Mouse (Mus musculus) stomach, postnatal 0 days (tissue): ENCODE measurements around the gene Psmd11. TPM values are rescaled to one million over a fixed set of nuclear protein-coding genes. Genes with fewer than 3 reads are reported as not detected.

ENCODE experiments used
- ATAC-seq: fragments of 200-750 bp; cut with Nextera tagmentation; 2 replicates; pipeline ENCODE4 v1.8.0; 2017; ENCODE audit not compliant: low FRiP score, low TSS enrichment
- DNase-seq: peaks from one replicate; pipeline ENCODE4 v3.0.0-alpha.2; 2016; ENCODE audit warnings: low spot score
- H3K27ac ChIP-seq: fragments of 300-500 bp; sonication (generic); replicated peaks from 2 replicates; pipeline ENCODE4 v1.5.1; 2014; ENCODE audit warnings: mild to moderate bottlenecking, control low read depth
- H3K27me3 ChIP-seq: fragments of 300-500 bp; sonication (generic); 2 replicates; pipeline ENCODE4 v1.6.1; 2014; ENCODE audit warnings: low read length; ENCODE audit not compliant: control insufficient read depth, insufficient read depth
- H3K36me3 ChIP-seq: fragments of 300-500 bp; sonication (generic); 2 replicates; pipeline ENCODE4 v1.6.1; 2014; ENCODE audit warnings: low read length, mixed read lengths; ENCODE audit not compliant: control insufficient read depth, insufficient read depth
- H3K4me1 ChIP-seq: fragments of 300-500 bp; sonication (generic); replicated peaks from 2 replicates; pipeline ENCODE4 v1.6.1; 2014; ENCODE audit warnings: antibody characterized with exemption; ENCODE audit not compliant: control insufficient read depth, insufficient read depth
- H3K4me2 ChIP-seq: fragments of 300-500 bp; sonication (generic); replicated peaks from 2 replicates; pipeline ENCODE4 v1.6.1; 2014; ENCODE audit warnings: low read depth, mild to moderate bottlenecking, control low read depth, moderate library complexity
- H3K4me3 ChIP-seq: fragments of 300-500 bp; sonication (generic); 2 replicates; pipeline ENCODE4 v1.5.1; 2014; ENCODE audit warnings: low read depth, low read length, control low read depth
- H3K9ac ChIP-seq: fragments of 300-500 bp; sonication (generic); 2 replicates; pipeline ENCODE4 v1.6.1; 2014; ENCODE audit warnings: mild to moderate bottlenecking, low read length, control low read depth, mixed read lengths
- H3K9me3 ChIP-seq: fragments of 300-500 bp; sonication (generic); 2 replicates; pipeline ENCODE4 v1.6.1; 2016; ENCODE audit warnings: low read length; ENCODE audit not compliant: control insufficient read depth
- CTCF ChIP-seq: IDR thresholded peaks from 2 replicates; pipeline ENCODE4 v1.5.1; 2016; ENCODE audit warnings: antibody characterized with exemption, low read depth, mild to moderate bottlenecking, moderate library complexity
- EP300 ChIP-seq: optimal IDR thresholded peaks from 2 replicates; pipeline ENCODE3; 2016; ENCODE audit warnings: antibody characterized with exemption
- WGBS: fragments of 180-500 bp; shearing (Covaris S2); extraction: QIAGEN DNeasy Blood & Tissue Kit; methylation state at CpG from one replicate; pipeline ENCODE4 v1.1.7; 2014; 5-methylcytosine and 5-hydroxymethylcytosine counted together
- polyA plus RNA-seq: library from polyadenylated mRNA; unstranded; fragments of >200 nt; fragmentation: Nextera tagmentation; extraction: Ambion mirVana; gene quantifications from 2 replicates; pipeline ENCODE4 v1.2.1, GENCODE M21; 2015

Psmd11 gene
- polyA plus RNA-seq, 1 experiment from 2014 or later = 189 TPM

- H3K4me1 ChIP-seq = peaks cover 2% of the 10 kb centered on the region; the same call in 1 of the 2 replicates
- no peak overlapping the region for H3K27ac ChIP-seq
- peak overlapping the region; percentile 55 for H3K9ac ChIP-seq
- peaks cover 5% of the 10 kb centered on the region; the same call in 1 of the 2 replicates for H3K36me3 ChIP-seq
- ATAC-seq = no peak
- TF ChIP-seq EP300 (no peak), CTCF (no peak)
- no peaks in the 10 kb centered on the region for H3K27me3 ChIP-seq
- peak; percentile 20 for DNase-seq
- no peaks in the 10 kb centered on the region for H3K9me3 ChIP-seq
- peak overlapping the region; percentile 97 for H3K4me3 ChIP-seq
- H3K4me2 ChIP-seq = peak overlapping the region; percentile 67
Measured at GRCm38 (mm10) chr11:80384461-80384860, 44.0 kb upstream of the Psmd11 start.

- Histone ChIP-seq H3K4me1 (peaks cover 2% of the 10 kb centered on the region; the same call in 1 of the 2 replicates), H3K9me3 (no peaks in the 10 kb centered on the region), H3K9ac (peak overlapping the region; percentile 55), H3K27ac (no peak overlapping the region), H3K4me3 (peak overlapping the region; percentile 97), H3K36me3 (peaks cover 5% of the 10 kb centered on the region; the same call in 1 of the 2 replicates), H3K4me2 (peak overlapping the region; percentile 67), H3K27me3 (no peaks in the 10 kb centered on the region)
- DNase-seq = no peak
- no peak for ATAC-seq
- no peak for TF ChIP-seq EP300
- no peak for TF ChIP-seq CTCF
- WGBS = 16% methylated on average over 4 of the region's 4 CpGs
Measured at GRCm38 (mm10) chr11:80385055-80385454, 43.4 kb upstream of the Psmd11 start.

- no peak overlapping the region for H3K4me2 ChIP-seq
- DNase-seq = no peak
- 44% methylated on average over 2 of the region's 2 CpGs for WGBS
- no peak overlapping the region for H3K27ac ChIP-seq
- TF ChIP-seq EP300 (no peak), CTCF (no peak)
- H3K4me3 ChIP-seq = no peak overlapping the region
- peaks cover 2% of the 10 kb centered on the region; the same call in 1 of the 2 replicates for H3K4me1 ChIP-seq
- H3K36me3 ChIP-seq = peaks cover 5% of the 10 kb centered on the region; the same call in 1 of the 2 replicates
- H3K27me3 ChIP-seq = no peaks in the 10 kb centered on the region
- H3K9ac ChIP-seq = no peak overlapping the region
- ATAC-seq = no peak
- no peaks in the 10 kb centered on the region for H3K9me3 ChIP-seq
Measured at GRCm38 (mm10) chr11:80386790-80387189, 41.6 kb upstream of the Psmd11 start.

GRCm38 (mm10) chr11:80389885-80390284, 38.5 kb upstream of the Psmd11 start:
- no peak for TF ChIP-seq CTCF
- no peak for TF ChIP-seq EP300
- H3K27me3 ChIP-seq = no peaks in the 10 kb centered on the region

GRCm38 (mm10) chr11:80391407-80392120, 36.9 kb upstream of the Psmd11 start:
- Histone ChIP-seq H3K9ac (no peak overlapping the region), H3K4me1 (no peaks in the 10 kb centered on the region), H3K36me3 (peaks cover 19% of the 10 kb centered on the region), H3K27ac (no peak overlapping the region), H3K27me3 (no peaks in the 10 kb centered on the region), H3K4me3 (no peak overlapping the region), H3K4me2 (no peak overlapping the region), H3K9me3 (no peaks in the 10 kb centered on the region)
- DNase-seq = no peak
- no peak for ATAC-seq
- 90% methylated on average over 2 of the region's 2 CpGs for WGBS
- no peak for TF ChIP-seq CTCF
- TF ChIP-seq EP300 = no peak

More at GRCm38 (mm10) chr11:80389885-80390284, 38.5 kb upstream of the Psmd11 start:
- Histone ChIP-seq H3K4me3 (no peak overlapping the region), H3K4me2 (no peak overlapping the region), H3K9me3 (no peaks in the 10 kb centered on the region), H3K36me3 (peaks cover 7% of the 10 kb centered on the region; the same call in 1 of the 2 replicates), H3K4me1 (peaks cover 2% of the 10 kb centered on the region; the same call in 1 of the 2 replicates), H3K27ac (no peak overlapping the region), H3K9ac (no peak overlapping the region)
- ATAC-seq = no peak
- WGBS = 70% methylated on average over 1 of the region's 1 CpGs
- DNase-seq = no peak

- H3K4me3 ChIP-seq = no peak overlapping the region
- TF ChIP-seq CTCF (no peak), EP300 (no peak)
- no peak for DNase-seq
- H3K4me2 ChIP-seq = no peak overlapping the region
- H3K9me3 ChIP-seq = no peaks in the 10 kb centered on the region
- ATAC-seq = no peak
- H3K36me3 ChIP-seq = peaks cover 19% of the 10 kb centered on the region
- WGBS = 85% methylated on average over 3 of the region's 3 CpGs
- no peak overlapping the region for H3K9ac ChIP-seq
- H3K27ac ChIP-seq = no peak overlapping the region
- H3K27me3 ChIP-seq = no peaks in the 10 kb centered on the region
- no peaks in the 10 kb centered on the region for H3K4me1 ChIP-seq
Measured at GRCm38 (mm10) chr11:80395930-80396329, 32.5 kb upstream of the Psmd11 start.
